Mouse (Mus musculus) lung, embryonic 14.5 days (tissue): ENCODE data around the gene Uqcc2. TPM values are rescaled to one million over a fixed set of nuclear protein-coding genes. Genes with fewer than 3 reads are reported as not detected.
A peak's percentile ranks its signal among the peaks of the same experiment; 100 is the strongest.

ENCODE experiments used
- ATAC-seq: fragments of 200-750 bp; cut with Nextera tagmentation; 2 replicates; pipeline ENCODE4 v1.8.0; 2017; ENCODE audit warnings: mild to moderate bottlenecking, moderate TSS enrichment, moderate library complexity; ENCODE audit not compliant: insufficient read depth
- DNase-seq: peaks from one replicate; pipeline ENCODE4 v3.0.0-alpha.2; 2015
- H3K27ac ChIP-seq: fragments of 300-500 bp; sonication (generic); 2 replicates; pipeline ENCODE4 v1.5.1; 2014; ENCODE audit warnings: low read depth, mild to moderate bottlenecking, moderate library complexity
- H3K27me3 ChIP-seq: fragments of 300-500 bp; sonication (generic); 2 replicates; pipeline ENCODE4 v1.6.1; 2014; ENCODE audit warnings: low read length, control low read depth; ENCODE audit not compliant: insufficient read depth
- H3K36me3 ChIP-seq: fragments of 300-500 bp; sonication (generic); 2 replicates; pipeline ENCODE4 v1.6.1; 2014; ENCODE audit warnings: control low read depth; ENCODE audit not compliant: insufficient read depth
- H3K4me1 ChIP-seq: fragments of 300-500 bp; sonication (generic); 2 replicates; pipeline ENCODE4 v1.6.1; 2014; ENCODE audit warnings: antibody characterized with exemption, control low read depth; ENCODE audit not compliant: insufficient read depth
- H3K4me2 ChIP-seq: fragments of 300-500 bp; sonication (generic); 2 replicates; pipeline ENCODE4 v1.6.1; 2014; ENCODE audit warnings: mild to moderate bottlenecking
- H3K4me3 ChIP-seq: fragments of 300-500 bp; sonication (generic); 2 replicates; pipeline ENCODE4 v1.5.1; 2014; ENCODE audit warnings: low read depth, low read length
- H3K9ac ChIP-seq: fragments of 300-500 bp; sonication (generic); 2 replicates; pipeline ENCODE4 v1.6.1; 2014
- H3K9me3 ChIP-seq: fragments of 300-500 bp; sonication (generic); 2 replicates; pipeline ENCODE4 v1.6.1; 2016; ENCODE audit warnings: low read depth, low read length, control low read depth
- CTCF ChIP-seq: IDR thresholded peaks from 2 replicates; pipeline ENCODE4 v1.5.1; 2016; ENCODE audit warnings: antibody characterized with exemption, low read depth
- WGBS: fragments of 180-500 bp; shearing (Covaris S2); extraction: QIAGEN DNeasy Blood & Tissue Kit; methylation state at CpG from one replicate; pipeline ENCODE4 v1.1.7; 2014; 5-methylcytosine and 5-hydroxymethylcytosine counted together
- microRNA-seq: library from miRNA; unstranded; fragments of <30 nt; microRNA quantifications from one replicate; pipeline ENCODE4, GENCODE M21; 2016; ENCODE audit warnings: borderline number of aligned reads
- polyA plus RNA-seq: library from polyadenylated mRNA; unstranded; fragments of >200 nt; fragmentation: Nextera tagmentation; extraction: Ambion mirVana; gene quantifications from 2 replicates; pipeline ENCODE4 v1.2.1, GENCODE M21; 2014

Uqcc2 gene
- polyA plus RNA-seq, 1 experiment from 2014 or later, result 315 TPM

- Histone ChIP-seq H3K4me2 (no peak overlapping the region), H3K9ac (no peak overlapping the region), H3K27ac (no peak overlapping the region), H3K4me3 (no peak overlapping the region), H3K9me3 (no peaks in the 10 kb centered on the region), H3K27me3 (no peaks in the 10 kb centered on the region), H3K36me3 (no peaks in the 10 kb centered on the region), H3K4me1 (no peaks in the 10 kb centered on the region)
- WGBS, result 91% methylated on average over 7 of the region's 7 CpGs
- no peak for DNase-seq
- TF ChIP-seq CTCF, result peak; percentile 38; the same call in 1 of the 2 replicates
- ATAC-seq, result no peak
These were observed 56.6 kb downstream of the Uqcc2 start for GRCm38 (mm10) chr17:27077133-27077532.

GRCm38 (mm10) chr17:27074849-27075745 is 58.6 kb downstream of the Uqcc2 start:
- 59% methylated on average over 17 of the region's 17 CpGs for WGBS
- H3K4me3 ChIP-seq, result no peak overlapping the region
- ATAC-seq (no peak), DNase-seq (no peak)
- H3K4me2 ChIP-seq, result no peak overlapping the region
- no peak for TF ChIP-seq CTCF
- H3K27me3 ChIP-seq, result no peaks in the 10 kb centered on the region
- H3K9me3 ChIP-seq, result no peaks in the 10 kb centered on the region
- no peak overlapping the region for H3K27ac ChIP-seq
- no peak overlapping the region for H3K9ac ChIP-seq
- H3K36me3 ChIP-seq, result no peaks in the 10 kb centered on the region
- no peaks in the 10 kb centered on the region for H3K4me1 ChIP-seq

DNA sequence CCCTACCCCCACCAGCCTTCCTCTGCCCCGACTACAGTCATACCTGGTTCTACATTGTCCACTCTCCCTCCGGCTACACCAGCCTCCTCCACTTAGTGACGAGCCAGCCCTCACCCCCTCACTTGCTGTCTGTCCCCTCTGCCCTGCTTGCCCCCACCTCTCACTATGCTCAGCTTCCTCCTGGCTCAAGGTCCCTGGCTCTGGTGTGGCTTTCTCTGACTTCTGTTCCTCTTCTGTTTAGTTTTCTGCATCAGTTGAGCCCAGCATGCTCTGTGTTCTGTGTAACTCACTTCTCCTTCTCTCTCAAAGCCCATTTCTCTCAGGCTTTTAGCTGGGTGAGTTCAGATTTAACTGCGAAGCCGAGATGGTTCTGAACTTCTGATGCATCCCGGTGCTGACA is 59.5 kb downstream of the Uqcc2 start:
- H3K4me3 ChIP-seq, result no peak overlapping the region
- no peak for TF ChIP-seq CTCF
- H3K27ac ChIP-seq, result no peak overlapping the region
- no peak overlapping the region for H3K4me2 ChIP-seq
- DNase-seq, result no peak
- H3K36me3 ChIP-seq, result no peaks in the 10 kb centered on the region
- WGBS, result 50% methylated on average over 6 of the region's 6 CpGs
- H3K4me1 ChIP-seq, result no peaks in the 10 kb centered on the region
- H3K9ac ChIP-seq, result no peak overlapping the region
- H3K9me3 ChIP-seq, result no peaks in the 10 kb centered on the region
- ATAC-seq, result no peak
- H3K27me3 ChIP-seq, result no peaks in the 10 kb centered on the region

DNA sequence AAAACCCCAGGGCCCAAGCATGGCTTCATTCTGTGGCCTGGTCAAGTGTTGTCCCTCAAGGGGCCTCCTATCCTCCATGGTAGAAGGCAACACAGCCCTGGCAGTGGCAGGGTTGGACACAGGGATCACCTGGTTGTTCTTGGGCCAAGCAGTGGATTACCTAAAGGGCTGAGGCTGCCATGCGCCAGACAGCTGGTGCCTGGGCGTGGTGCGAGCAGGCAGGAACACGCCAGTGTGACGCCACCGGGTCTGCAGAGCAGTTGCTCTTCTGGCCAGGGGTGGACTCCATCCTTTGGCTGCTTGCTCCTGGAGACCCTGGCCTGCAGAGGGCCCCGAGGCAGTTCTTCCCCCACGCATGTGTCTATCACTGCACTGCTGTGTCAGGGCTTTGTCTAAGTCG is 59.9 kb downstream of the Uqcc2 start:
- DNase-seq, result no peak
- Histone ChIP-seq H3K9ac (no peak overlapping the region), H3K27me3 (no peaks in the 10 kb centered on the region), H3K4me2 (no peak overlapping the region), H3K36me3 (no peaks in the 10 kb centered on the region), H3K27ac (no peak overlapping the region), H3K9me3 (no peaks in the 10 kb centered on the region), H3K4me1 (no peaks in the 10 kb centered on the region), H3K4me3 (no peak overlapping the region)
- no peak for ATAC-seq
- WGBS, result 61% methylated on average over 9 of the region's 9 CpGs
- no peak for TF ChIP-seq CTCF

DNA sequence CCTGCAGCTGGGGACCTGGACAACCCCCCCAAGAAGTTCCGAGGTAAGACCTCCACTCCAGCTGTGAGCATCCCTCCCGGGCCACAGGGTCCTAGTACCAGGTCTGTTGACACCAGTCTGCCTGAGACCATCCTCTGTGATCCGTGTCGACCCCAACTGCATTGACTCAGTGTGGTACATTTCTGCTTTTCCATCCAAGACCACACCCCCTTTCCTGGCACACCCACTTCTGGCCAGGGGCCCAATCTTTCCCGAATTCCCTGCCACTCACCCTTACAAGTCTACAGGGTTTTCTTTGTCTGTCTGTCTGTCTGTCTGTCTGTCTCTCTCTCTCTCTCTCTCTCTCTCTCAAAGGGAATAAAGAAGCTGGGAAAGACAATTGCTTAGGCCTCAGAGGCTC is 60.6 kb downstream of the Uqcc2 start:
- WGBS, result 73% methylated on average over 5 of the region's 5 CpGs

More for the DNA sequence above, 60.6 kb downstream of the Uqcc2 start:
- H3K9ac ChIP-seq, result no peak overlapping the region
- no peak overlapping the region for H3K4me2 ChIP-seq
- H3K36me3 ChIP-seq, result no peaks in the 10 kb centered on the region
- no peak overlapping the region for H3K27ac ChIP-seq
- H3K4me3 ChIP-seq, result no peak overlapping the region
- TF ChIP-seq CTCF, result no peak
- no peaks in the 10 kb centered on the region for H3K27me3 ChIP-seq
- H3K9me3 ChIP-seq, result no peaks in the 10 kb centered on the region
- ATAC-seq (no peak), DNase-seq (no peak)
- H3K4me1 ChIP-seq, result no peaks in the 10 kb centered on the region

Small RNA genes lying within 50 kb of the gene (microRNA-seq; reads per million reads assigned to microRNA genes)
- gene Mir7677, result not detected

Other genes with a start within 250 kb of the Uqcc2 start
- 6.3 and 9.6 TPM in 2 replicates for gene Kifc5b, start 216.8 kb downstream of the Uqcc2 start, polyA plus RNA-seq
- 5.1 and 7.5 TPM in 2 replicates for gene Phf1, start 200.9 kb downstream of the Uqcc2 start, polyA plus RNA-seq
- 163 TPM in 2 replicates for gene Cuta, start 194.3 kb downstream of the Uqcc2 start, polyA plus RNA-seq
- gene Syngap1, start 192.7 kb downstream of the Uqcc2 start, polyA plus RNA-seq, result 1.8 and 2.0 TPM in 2 replicates
- gene Zbtb9, start 160.7 kb downstream of the Uqcc2 start, polyA plus RNA-seq, result 13.3 TPM in 2 replicates
- 12.0 and 13.8 TPM in 2 replicates for gene Bak1, start 104.9 kb downstream of the Uqcc2 start, polyA plus RNA-seq
- gene Itpr3, start 76.6 kb downstream of the Uqcc2 start, polyA plus RNA-seq, result 5.1 and 5.8 TPM in 2 replicates
- gene Ip6k3, start 33.9 kb upstream of the Uqcc2 start, polyA plus RNA-seq, result 0.08 TPM in 1 of 2 replicates, not detected in the other
- 18.1 and 20.4 TPM in 2 replicates for gene Lemd2, start 70.6 kb upstream of the Uqcc2 start, polyA plus RNA-seq